Mouse (Mus musculus) ovary, postnatal 14 days (tissue): ENCODE data around the gene Tex29.
"Not testable (repeated sequence)": the region's sequence is repeated elsewhere in the genome, so short reads cannot be mapped to it uniquely, and the experiment has no call there.

Experiments
- DNase-seq: peaks from one replicate; pipeline ENCODE4 v3.0.0; 2022; ENCODE audit warnings: low spot score

The Tex29 gene

DNA sequence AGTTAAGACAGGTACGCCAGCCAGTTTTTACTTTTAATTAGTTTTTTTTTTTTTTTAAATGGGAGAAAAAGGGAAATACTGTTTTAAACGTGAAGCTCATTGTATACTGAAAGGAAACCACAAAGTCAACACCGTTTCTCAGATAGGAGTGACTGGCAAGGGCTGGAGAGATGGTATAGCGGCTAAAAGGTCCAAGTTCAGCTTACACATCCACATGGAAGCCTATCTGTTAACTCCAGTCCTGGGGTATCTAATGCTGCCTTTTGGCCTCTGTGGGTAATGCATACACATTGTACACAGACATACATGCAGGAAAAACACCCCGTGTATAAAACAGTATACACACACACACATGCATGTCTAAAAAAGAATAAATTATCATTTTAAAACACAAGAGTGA is 8.3 kb upstream of the Tex29 start:
- DNase-seq, result no peak

DNA sequence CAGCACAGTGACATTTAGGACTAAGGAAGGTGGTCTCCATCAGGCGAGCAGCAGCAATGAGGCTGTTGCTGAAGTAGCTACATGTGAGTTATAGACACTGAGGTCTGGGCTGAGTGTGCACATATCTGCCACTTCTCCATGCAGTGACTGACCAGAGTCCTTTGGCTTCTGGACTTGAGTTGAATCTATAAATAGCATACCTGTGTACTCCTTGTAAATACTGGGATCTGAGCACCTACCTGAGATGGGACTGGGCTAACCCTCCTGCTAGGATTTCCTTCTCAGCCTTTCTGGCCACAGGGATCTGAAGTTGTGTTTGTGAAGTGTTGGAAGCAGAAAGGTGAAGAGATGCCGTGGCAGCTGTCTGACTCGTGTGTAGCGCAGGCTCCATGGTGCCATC is 7.1 kb upstream of the Tex29 start:
- DNase-seq, result no peak

DNA sequence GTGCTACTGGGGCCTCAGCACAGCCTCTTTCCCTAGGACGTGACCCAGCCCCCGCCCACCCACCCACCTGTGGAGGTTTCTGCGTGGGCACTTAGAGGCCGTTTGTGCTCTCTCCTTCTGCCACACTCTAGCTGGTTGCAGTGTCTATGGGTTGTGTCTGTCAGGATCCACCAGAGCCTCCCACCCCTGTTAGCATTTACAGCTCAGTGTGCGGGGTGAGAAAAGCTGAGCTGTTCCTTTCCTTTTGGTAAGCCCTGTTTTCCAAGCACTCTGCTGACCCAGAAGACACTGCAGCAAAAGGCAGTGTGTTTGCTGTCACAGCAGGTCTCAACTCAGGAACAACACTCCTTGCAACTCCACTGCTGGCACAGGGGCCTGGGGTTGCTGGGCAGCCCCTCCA is 6.1 kb upstream of the Tex29 start:
- DNase-seq, result no peak

DNA sequence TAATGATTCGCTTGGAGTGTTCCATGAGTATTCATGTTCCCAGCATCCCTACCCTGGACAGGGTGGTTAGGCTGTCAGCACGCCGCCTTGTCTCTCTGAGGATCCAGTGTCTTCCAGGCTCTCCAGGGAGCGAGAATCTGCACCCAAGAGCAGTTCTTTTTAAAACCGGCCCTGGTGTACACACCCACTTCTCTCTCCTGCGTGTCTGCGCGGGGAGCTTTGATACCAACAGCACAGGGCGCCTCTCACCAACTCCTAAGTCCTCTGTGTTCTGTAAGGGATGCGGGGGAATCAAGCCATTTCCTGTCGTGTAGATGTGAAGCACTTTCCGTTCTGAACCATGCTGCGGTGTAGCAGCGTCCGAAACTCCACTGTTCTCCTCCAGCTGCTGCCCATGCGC is 5.6 kb upstream of the Tex29 start:
- no peak for DNase-seq

DNA sequence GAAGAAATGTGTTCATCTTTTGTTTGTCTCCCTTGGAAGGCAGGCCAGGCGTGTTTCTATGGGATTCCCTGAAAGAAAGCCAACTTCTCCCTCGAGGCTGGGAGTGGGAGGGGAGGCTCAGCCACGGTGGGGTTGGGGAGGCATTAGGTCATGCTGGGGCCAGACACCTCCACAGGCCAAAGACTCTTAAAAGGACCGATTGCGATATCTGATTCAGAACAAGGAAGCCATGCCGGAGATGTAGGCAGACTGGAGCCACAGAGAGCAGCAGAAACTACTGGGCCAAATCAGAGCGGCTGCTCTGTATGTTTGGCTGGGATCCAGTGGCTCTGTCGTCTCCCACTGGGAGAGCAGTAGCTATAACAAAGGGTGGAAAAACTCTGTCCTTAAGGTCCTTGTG is 1.3 kb downstream of the Tex29 start:
- DNase-seq, result peak; percentile 18

DNA sequence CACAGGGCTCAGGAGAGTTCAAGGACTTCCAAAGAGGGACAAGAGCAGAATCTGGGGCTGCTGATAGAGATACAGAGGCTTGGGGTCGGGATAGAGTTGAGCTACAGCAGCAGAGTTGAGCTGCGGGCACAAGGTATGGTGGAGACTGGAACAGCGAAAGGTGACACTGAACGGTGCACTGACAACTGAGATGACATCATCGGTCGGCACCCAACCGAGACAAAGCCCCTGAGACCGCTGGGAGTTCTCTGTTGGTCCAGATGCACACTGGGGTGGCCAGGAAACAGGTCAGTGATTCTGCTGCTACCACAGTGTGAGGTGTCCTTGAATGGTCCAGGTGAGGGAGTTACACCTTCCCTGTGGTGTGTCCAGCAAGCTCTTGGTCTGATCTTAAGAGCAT is 2.5 kb downstream of the Tex29 start:
- DNase-seq, result no peak

DNA sequence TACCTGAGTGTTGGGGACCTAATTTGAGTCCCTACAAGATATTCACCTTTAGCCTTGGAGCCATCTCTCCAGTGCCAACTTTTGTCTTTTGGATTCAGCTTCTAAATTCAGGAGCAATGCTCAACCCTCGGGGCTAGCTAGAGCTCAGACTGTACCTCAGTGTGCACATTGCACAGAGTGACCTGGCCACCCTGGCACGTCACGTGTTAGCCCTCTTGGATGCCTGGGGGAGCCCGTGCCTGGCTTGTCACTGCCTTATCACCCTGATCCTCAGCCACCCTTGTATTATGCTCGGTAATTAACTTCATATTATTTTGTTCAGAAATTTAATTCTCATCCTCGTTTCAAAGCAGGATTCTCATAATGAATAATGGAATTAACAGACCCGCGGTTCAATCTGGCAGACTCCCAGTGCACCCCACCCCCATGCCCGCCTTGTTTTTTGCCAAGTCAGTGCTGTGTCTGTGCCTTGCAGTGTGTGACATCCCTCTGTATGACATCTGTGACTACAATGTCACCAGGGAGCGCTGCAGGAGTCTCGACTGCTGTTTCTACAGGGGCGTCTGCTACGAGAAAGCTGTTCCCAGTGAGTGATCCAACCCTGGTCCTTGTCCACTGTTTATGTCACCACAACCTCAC is 3.5 kb downstream of the Tex29 start:
- no peak for DNase-seq

DNA sequence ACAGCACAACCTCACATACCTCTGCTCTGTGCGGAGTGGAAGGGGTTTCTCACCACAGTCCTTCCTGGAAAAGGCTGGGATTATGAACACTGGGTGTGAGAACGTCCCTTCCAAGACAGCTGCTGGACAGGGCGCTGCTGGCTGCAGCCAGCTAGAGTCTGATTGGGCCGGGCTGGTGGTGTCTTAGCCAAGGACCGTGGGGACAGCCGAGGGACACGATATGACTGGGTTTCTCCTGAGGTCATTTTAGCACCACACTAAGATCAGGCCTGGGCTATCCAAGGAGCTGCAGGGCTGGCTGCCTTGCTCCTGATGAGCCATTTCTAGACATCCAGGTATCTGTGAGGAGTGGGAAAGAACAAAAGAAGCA is 4.0 kb downstream of the Tex29 start:
- no peak for DNase-seq

DNA sequence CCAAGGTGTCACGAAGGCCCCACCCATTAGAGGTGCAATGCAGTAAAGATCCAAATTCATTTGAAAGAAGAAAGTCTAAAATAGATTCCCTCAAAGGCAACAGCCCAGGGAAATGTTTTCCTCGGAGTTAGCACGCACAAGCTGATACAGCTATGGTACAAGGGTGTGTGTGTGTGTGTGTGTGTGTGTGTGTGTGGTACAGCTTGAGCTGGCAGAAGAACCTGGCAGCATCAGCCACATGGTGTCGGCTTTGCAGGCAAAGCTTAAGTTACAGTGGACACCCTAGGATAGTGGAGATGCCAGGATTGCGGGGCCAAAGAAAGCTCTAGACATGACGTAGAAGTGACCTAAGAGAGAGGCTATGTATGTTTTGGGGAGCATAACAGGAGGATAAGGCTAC is 6.5 kb downstream of the Tex29 start:
- DNase-seq, result no peak

DNA sequence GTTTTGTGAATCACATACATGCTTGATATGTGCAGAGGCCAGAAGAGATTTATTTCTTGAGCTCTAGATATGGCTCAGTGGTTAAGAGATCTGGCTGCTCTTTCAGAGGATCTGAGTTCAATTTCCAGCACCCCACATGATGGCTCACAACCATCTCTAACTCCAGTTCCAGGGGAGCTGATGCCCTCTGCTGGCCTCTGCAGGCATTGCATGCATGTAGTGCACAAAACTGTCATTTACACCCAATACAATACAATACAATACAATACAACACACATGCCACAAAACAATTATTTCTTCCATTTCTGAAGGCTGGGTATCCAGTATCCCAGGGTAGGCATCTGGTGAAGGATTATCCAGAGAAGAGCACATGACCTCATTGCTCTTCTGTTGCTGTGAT is 27.6 kb downstream of the Tex29 start:
- DNase-seq, result no peak

DNA sequence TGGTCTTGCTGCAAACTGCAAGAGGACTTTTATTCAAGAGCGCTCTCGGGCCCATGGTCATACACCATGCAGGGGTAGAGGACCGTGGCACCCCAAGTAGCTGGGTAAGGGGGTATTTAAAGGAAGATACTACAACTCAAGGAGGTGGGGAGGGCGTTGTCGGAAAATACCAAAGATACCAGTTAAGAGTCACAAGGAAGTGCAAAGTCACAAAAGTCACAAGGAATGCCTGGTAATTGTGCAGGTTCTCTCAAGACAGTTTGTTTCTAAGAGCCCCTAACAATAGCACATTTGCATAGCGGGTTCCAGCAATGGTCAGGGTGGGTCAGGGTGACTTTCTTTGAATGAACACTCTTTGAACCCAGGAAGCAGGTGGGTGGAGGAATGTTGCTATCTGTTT is 34.0 kb downstream of the Tex29 start:
- DNase-seq, result not testable (repeated sequence)

DNA sequence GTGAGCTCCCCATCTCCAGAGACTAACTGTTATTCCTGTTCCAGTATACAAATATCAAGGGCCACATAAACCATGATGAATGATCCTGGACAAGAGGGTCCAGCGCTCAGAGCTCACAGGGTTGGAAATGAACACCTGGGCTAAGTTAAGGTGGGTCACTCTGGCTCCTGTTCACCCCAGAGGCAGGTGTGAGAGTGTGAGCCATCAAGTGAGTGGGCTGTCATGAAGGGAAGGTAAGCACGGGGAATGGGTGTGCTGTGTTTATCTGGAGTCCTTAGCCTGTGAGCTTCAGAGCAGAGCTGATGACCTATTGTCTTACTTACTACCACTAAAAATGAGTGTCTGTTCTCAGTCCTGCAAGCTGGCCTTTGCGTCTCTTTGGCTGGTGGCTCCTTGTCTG is 44.4 kb downstream of the Tex29 start:
- no peak for DNase-seq

DNA sequence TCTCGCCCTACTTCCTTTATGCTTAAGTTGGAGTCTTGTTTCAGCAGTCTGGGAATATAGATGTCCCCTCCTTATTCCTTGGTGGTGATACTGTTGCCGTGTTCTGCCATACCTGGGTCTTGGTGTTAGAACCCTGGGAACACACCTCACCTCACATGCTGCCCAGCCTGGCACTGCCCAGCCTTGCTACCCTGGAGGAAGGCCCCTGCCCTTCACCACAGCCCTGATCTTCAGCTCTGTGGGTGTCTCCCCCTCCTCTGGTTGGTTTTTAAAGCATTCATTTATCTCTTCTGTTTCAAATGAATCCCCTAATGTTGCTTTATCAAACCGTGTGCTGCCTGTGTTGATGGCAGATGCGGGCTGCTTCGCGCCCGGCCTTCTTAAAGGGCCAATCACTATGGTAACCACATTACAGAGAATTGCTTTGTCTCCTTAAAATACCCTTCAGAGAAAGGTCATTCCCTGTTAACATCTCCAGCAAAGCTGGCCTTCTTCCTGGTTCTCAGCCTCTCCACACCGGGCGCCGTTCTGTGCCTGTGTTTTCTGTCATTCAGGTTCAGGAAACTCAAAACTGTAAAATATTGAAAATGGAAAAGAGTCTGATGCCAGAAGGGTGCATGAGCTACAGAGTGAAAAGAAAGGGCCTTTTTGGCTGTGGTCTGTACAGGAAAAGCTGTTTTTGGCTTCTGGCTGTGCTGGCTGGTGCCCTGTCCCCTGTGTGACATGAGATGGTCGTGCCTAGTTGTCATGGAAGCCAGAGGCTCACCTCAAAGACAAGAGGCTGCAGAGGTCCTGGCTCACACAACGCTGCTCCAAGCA is 45.8 kb downstream of the Tex29 start:
- no peak for DNase-seq

DNA sequence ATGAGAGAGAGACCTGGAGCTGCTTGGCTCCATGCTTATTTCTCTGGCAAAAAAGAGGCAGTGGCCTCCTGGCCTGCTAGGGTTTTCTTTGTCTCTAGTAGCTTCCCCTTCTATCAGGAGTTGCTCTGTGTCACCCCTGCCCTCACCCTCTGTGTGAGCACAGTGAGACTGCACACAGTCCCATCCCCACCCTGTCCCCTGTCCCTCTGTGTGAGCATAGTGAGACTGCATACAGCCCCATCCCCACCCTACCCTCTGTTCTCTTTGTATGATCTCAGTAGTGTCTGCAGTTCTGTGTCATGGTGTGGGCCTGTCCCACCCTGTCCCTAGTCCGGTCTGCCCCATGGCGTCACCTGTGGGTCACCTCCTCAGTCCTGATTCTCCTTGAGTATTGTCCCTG is 46.5 kb downstream of the Tex29 start:
- DNase-seq, result no peak

DNA sequence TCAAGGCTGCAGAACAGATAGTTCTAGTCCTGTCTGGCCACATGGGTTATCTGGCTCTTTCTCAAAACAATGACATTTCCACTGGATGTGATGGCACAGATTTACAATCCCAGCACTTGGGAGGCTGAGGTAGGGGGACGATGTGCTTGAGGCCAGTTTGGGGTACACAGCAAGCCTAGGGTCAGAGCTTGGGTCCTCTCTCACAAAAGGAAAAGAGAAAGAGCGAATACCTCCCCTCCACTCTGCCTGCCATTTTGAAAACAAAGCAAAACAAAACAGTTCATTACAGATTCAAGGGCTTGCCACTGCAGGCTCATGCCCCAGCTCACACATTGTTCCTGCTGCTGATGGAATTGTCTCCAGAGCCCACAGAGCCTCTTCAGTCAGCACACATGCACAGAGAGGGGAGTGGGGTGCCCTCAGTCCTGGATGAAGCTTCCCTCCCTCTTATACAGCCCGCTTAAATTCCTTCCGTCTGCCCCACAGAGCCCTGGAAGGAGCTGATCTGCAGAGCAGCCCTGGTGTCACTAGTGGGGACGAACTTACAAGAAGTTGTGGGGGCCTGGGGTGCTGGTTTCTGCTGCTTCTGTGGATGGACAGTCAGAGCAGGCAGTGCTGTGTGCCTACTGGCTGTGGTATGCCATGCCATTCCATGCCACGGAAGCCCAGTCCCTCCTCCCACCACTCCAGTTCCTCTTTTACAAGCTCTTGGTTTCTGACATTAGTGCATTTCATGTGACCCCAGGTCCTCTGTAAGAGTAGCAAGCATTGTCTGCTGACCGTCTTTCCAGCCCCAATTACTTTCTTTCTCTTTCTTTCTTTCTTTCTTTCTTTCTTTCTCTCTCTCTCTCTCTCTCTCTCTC is 49.1 kb downstream of the Tex29 start:
- no peak for DNase-seq

DNA sequence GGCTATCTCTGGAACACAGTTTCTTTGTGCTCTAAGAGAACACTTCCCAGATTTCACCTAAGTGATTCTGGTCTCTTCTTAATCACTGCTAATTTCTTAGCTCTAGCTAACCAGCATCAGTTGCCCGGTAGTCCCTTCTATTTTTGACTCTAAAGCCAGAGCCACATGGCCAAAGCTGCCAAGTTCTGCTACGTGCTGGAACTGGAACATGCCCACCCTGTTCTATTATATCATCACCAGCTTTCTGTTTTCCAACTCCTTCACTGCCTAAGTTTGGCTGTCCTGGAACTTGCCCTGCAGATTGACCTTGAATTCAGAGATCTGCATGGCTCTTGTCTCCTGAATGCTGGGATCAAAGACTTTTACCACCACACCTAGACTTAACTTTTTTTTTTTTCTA is 52.5 kb downstream of the Tex29 start:
- DNase-seq, result no peak

DNA sequence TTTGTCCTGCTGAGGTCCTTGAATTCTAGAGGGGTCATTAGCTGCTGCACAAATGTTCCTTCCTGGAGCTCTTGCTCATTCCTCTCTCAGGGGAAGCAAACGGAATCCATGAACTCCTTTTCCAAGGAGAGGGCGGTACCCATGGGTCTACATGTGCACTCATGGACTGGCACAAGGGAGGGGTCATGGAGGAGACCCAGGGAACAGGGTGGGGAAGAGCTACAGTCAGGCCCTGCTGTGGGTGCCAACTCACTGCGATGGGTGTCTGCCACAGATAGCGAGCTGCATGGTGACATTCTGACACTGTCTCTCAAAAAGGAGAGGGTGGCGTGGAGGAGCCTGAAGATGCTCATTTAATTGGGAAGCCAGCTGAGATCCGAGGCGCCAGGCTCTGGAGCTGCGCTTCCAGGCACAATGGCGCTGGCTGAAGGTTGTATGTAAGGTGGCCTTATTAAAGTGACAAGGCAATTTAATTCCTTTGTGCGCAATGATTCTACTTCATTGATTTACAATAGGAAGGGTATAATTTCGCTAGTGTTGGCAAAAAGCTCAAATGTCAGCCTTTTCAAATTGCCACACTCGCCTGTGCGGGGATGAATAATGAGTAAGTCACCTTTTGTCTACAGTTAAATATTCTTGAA is 55.9 kb downstream of the Tex29 start:
- no peak for DNase-seq

DNA sequence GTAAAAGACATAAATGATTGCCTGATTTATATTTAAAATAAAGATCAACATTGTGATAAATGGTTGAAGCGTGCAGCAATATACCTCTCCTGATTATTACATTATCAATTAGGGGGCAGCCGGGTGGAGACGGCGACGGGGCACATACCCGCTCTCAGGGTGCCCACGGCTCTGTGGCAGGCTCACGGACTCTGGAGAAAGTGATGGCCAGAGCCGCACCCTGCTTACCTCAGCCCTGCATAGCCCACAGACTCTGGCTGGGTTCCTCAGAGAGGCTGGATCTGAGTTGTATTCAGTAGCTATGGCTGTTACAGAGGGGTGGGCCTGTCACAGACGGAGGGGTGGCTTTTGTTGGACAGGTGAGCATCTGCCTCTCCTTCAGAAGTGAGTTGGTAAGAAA is 56.4 kb downstream of the Tex29 start:
- DNase-seq, result no peak

DNA sequence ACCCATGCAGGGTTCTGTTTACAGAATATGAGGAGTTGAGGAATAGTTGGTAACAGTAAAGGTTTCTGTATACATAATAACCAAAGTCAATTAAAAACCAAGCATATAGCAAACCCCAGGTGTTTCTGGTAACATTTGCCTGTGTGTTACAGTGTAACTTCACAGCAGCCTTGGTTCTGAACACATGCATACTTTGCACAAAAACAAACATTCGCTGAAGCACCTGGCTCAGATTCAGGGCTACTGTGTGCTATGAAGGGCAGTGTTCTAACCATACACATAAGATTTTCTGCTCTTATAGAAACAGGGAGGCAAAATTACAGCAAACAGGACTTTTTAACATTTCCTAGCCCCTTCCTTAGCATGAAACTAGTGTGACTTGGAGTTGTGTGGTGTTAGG is 58.5 kb downstream of the Tex29 start:
- no peak for DNase-seq
